Mouse (Mus musculus) telencephalon, adult 2 months (tissue): Measurements from ENCODE around the gene Lrrc45.
"Not testable (repeated sequence)": the region's sequence is repeated elsewhere in the genome, so short reads cannot be mapped to it uniquely, and the experiment has no call there.

Source experiments
- DNase-seq: peaks from one replicate; pipeline ENCODE4 v3.0.0-alpha.2; 2011; ENCODE audit warnings: low read depth, low spot score

Lrrc45 gene

GRCm38 (mm10) chr11:120726243-120727168, 12.8 kb downstream of the Lrrc45 start:
- DNase-seq, result no peak

GRCm38 (mm10) chr11:120727169-120727527, 13.4 kb downstream of the Lrrc45 start, which contains the start of gene Dcxr:
Gene Dcxr, minus strand, starts transcription at chr11:120727281.
- DNase-seq, result peak; percentile 63

GRCm38 (mm10) chr11:120727564-120727963, 13.8 kb downstream of the Lrrc45 start:
- no peak for DNase-seq

- DNase-seq, result no peak
Observed at GRCm38 (mm10) chr11:120728530-120729240, 15.0 kb downstream of the Lrrc45 start.

GRCm38 (mm10) chr11:120729432-120730050, 15.8 kb downstream of the Lrrc45 start:
- DNase-seq, result not testable (repeated sequence)

- no peak for DNase-seq
Observed at GRCm38 (mm10) chr11:120730331-120730870, 16.7 kb downstream of the Lrrc45 start.

- no peak for DNase-seq
Observed at GRCm38 (mm10) chr11:120731395-120731794, 17.7 kb downstream of the Lrrc45 start.

- no peak for DNase-seq
Observed at GRCm38 (mm10) chr11:120731858-120732680, 18.3 kb downstream of the Lrrc45 start, which contains the start of gene Cbr2. Gene Cbr2, minus strand, starts transcription at chr11:120732114.

- no peak for DNase-seq
Observed at GRCm38 (mm10) chr11:120733521-120733920, 19.8 kb downstream of the Lrrc45 start.

- DNase-seq, result no peak
Observed at GRCm38 (mm10) chr11:120736424-120736823, 22.7 kb downstream of the Lrrc45 start.

- no peak for DNase-seq
Observed at GRCm38 (mm10) chr11:120740981-120741380, 27.3 kb downstream of the Lrrc45 start.

GRCm38 (mm10) chr11:120744121-120744701, 30.5 kb downstream of the Lrrc45 start:
- no peak for DNase-seq

- DNase-seq, result no peak
Observed at GRCm38 (mm10) chr11:120747974-120748373, 34.2 kb downstream of the Lrrc45 start.

GRCm38 (mm10) chr11:120749430-120749829, 35.7 kb downstream of the Lrrc45 start:
- no peak for DNase-seq

- no peak for DNase-seq
Observed at GRCm38 (mm10) chr11:120751606-120752005, 37.9 kb downstream of the Lrrc45 start.

- DNase-seq, result no peak
Observed at GRCm38 (mm10) chr11:120760236-120760635, 46.5 kb downstream of the Lrrc45 start.

GRCm38 (mm10) chr11:120761811-120762671, 48.3 kb downstream of the Lrrc45 start:
- no peak for DNase-seq

- DNase-seq, result not testable (repeated sequence)
Observed at GRCm38 (mm10) chr11:120762672-120763041, 48.9 kb downstream of the Lrrc45 start, which contains the start of gene Hmga1b. Gene Hmga1b, plus strand, starts transcription at chr11:120762794.
